Mouse (Mus musculus) large intestine, adult 2 months (tissue): ENCODE results near the gene Plekho2. TPM values are rescaled to one million over a fixed set of nuclear protein-coding genes. Genes with fewer than 3 reads are reported as not detected.

ENCODE experiments used
- DNase-seq: peaks from one replicate; pipeline ENCODE4 v3.0.0-alpha.2; 2012; ENCODE audit warnings: low read depth, low spot score
- WGBS: fragments of 180-500 bp; shearing (Covaris S2); methylation state at CpG from one replicate; pipeline ENCODE4 v1.1.7; 2018; 5-methylcytosine and 5-hydroxymethylcytosine counted together
- polyA plus RNA-seq: library from polyadenylated mRNA; depleted of rRNA; stranded (reverse); fragments of >200 nt; gene quantifications from 2 replicates; pipeline ENCODE4 v1.2.3, GENCODE M21; 2012

The Plekho2 gene
- polyA plus RNA-seq, 1 experiment: 13.0 TPM

DNA sequence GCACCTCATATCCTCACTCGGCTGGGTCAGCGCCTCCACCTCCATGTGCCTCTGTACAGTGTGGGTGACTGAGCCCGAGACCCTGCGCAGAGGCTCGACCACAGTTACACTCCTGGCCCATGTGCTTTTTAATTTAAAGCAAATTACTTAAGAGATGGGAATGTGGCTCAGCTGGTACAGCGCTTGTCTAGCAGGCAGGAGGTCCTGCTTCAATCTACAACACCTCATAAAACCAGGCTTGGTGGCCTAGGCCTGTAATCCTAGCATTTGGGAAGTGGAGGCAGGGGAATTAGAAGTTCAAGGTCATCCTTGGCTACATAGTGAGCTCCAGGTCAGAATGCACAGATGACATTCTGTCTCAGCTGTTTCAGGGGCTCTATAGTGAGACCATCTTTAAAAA lies 21.0 kb downstream of the Plekho2 start:
- DNase-seq: no peak
- 87% methylated on average over 6 of the region's 6 CpGs for WGBS

DNA sequence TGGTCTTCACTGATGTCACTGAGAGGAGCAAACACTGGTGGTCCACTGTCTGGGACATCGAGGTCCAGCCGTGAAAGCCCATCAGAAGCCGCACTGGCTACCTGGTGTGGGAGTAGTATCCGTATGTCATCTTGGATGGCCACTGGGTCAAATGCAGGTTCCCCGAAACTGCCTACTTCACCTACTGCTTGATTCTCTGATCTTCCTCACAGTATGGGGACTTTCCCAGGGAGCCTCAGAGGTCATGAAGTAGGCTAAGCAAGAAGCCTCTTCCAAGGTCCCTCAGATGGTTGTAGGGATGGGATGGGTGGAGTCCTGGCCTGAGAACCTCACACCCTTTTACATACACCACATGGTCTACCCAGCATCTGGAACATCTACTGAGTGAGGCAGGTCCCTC lies 22.9 kb downstream of the Plekho2 start:
- DNase-seq: no peak
- WGBS: 91% methylated on average over 5 of the region's 5 CpGs

- 93% methylated on average over 8 of the region's 8 CpGs for WGBS
- DNase-seq: no peak
Measured at GRCm38 (mm10) chr9:65556349-65556748, 23.5 kb downstream of the Plekho2 start.

DNA sequence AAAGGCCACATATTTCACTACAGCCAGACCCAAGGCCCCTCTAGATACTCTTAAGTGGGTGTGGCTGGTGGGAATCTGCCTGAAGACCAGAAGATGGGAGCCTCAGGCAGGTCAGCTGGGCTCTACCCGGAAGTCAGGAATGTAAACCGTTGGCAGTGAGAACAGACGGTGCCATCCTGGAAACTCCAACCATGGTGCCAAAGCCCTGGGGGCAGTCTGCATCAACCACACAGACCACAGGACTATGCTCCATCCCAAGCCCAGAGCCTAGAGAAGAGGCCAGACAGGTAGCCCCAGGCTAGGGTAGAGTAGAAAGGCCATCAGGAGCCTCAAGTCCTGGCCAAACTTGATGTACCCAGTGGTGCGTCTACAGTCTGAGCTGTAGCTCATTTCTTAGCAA lies 24.2 kb downstream of the Plekho2 start:
- WGBS: 71% methylated on average over 4 of the region's 4 CpGs
- no peak for DNase-seq

DNA sequence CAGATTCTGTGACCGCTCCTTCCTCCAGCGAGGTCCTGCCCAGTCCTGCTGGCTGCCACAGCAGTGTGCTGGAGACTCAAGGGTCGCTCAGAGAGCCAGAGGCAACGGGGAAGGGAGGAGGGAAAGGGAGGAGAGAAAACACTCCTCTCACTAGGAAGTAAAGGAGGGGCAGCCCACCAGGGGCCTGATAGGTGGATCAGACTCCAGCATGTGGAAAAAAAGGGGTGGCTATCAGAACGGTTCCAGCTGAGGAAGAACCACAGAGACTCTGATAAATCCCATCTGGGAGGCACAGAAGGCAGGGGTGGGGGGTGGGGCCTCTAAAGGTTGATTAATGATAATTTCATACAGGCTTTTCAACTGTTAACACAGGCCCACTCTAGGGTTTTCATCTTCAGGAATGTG lies 24.8 kb downstream of the Plekho2 start:
- no peak for DNase-seq

GRCm38 (mm10) chr9:65552711-65553110 lies 27.1 kb downstream of the Plekho2 start:
- DNase-seq: no peak
- WGBS: 95% methylated on average over 2 of the region's 2 CpGs

More for the DNA sequence above, 24.8 kb downstream of the Plekho2 start:
- 22% methylated on average over 5 of the region's 5 CpGs for WGBS

DNA sequence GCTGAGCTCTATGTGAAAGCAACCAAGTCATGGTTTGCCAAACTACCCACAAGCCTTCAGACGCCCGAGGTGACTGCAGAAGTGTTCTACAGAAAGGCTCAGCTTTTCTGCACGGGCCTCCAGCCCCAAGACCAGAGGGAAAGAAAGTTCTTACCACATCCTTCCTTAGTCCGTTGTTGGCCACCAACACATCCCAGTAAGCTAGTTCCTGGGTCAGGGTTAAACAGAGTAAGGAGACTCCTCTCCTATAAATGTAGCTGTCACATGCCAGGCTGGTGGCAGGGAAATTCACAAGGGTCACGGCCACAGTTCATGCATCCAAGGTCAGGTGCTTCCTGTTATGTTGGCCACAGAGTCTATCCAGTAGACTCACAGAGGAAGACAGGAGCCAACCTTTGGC lies 27.7 kb downstream of the Plekho2 start:
- no peak for DNase-seq

DNA sequence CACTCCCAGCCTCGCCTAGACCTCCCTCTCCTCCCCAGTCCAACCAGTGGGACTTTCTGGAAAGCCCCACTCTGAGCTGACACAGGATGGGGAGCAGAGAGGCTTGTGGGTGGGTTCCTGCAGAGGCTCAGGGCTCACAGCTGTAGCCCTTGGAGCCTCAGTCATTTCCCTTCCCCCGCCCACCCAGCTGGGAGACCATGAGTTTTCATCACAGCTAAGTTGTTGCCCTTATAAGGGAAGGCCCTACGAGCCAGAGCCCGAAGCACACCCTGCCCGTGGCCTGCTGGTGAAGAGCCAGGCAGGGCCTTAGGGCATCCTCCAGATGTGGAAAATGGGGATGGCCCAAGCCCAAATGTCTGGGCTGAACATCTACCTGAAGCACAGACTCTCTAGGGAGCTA lies 28.8 kb downstream of the Plekho2 start:
- 25% methylated on average over 5 of the region's 5 CpGs for WGBS
- no peak for DNase-seq

More for the DNA sequence above, 27.7 kb downstream of the Plekho2 start:
- WGBS: 78% methylated on average over 5 of the region's 5 CpGs

GRCm38 (mm10) chr9:65550079-65550831 lies 29.6 kb downstream of the Plekho2 start:
- no peak for DNase-seq
- 38% methylated on average over 7 of the region's 7 CpGs for WGBS

GRCm38 (mm10) chr9:65549643-65550042 lies 30.2 kb downstream of the Plekho2 start:
- DNase-seq: no peak
- WGBS: 81% methylated on average over 5 of the region's 5 CpGs

DNA sequence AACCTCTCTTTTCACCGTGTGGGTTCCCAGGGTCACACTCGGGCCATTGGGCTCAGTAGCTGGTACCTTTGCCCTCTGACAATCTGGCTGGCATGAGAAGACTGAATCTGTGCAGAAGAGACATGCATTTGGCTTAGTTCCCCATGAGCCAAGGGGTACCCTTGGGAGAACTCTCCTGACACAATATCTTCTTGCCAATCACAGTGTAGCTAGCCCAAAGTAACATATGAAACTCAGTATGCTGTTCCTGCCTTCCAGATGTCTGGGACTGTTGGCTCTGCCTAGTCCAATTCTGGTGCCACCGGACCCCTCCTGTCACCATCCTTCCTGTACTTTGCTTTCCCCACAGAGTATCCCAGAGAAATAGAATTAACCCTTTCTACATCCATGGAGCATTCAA lies 30.7 kb downstream of the Plekho2 start:
- 83% methylated on average over 3 of the region's 3 CpGs for WGBS
- DNase-seq: no peak

GRCm38 (mm10) chr9:65548311-65548710 lies 31.5 kb downstream of the Plekho2 start:
- WGBS: 75% methylated on average over 8 of the region's 8 CpGs
- DNase-seq: no peak

DNA sequence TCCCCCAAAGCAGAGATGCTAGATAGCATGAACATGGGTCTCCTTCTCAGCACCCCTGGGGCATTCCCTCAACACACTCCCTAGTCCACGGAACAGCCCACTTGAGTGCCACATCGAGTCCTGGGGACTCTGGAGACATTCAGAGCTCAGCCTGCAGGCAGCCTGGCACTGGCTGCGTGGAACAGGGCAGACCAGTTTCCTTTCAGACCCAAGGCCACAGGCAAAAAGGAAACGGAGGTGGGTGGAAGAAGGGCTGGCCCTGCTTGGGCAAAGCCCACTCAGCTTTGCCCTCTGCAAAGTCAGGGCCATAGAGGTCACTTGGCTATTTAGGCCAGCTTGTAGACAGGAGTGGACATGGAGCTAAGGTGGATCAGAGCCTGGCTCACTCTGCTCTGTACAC lies 32.0 kb downstream of the Plekho2 start:
- DNase-seq: no peak
- WGBS: 47% methylated on average over 4 of the region's 4 CpGs

DNA sequence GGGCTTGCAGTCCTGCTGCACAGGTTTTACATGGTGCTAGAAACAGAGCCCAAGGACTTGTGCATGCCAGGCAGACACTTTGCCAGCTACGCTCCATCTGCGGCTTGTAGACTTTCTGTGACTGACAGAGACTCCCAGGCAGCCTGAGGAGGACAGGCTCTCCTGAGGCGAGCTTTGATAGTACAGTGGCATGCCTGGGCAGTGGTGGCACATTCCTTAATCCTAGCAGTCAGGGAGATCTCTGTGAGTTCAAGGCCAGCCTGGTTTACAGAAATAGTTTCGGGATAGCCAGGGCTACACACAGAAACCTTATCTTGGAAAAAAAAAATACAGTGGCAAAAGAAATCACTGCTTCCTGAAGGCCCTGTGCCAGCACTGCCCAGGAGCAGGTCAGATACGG lies 32.7 kb downstream of the Plekho2 start:
- no peak for DNase-seq
- WGBS: 72% methylated on average over 5 of the region's 5 CpGs

DNA sequence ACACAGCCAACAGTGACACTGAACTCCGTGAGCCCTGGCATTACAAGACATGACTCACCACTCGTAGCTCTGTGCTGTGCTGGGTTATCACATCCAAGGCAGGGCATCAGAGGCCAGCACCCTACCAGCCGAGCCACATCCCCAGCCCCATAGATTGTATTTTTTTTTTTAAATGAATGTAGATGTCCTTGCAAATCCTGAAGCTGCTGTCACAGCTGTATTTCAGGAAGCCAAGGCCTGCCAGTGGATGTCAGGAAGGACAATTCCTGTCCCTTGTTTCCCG lies 33.5 kb downstream of the Plekho2 start:
- 44% methylated on average over 4 of the region's 4 CpGs for WGBS
- no peak for DNase-seq

DNA sequence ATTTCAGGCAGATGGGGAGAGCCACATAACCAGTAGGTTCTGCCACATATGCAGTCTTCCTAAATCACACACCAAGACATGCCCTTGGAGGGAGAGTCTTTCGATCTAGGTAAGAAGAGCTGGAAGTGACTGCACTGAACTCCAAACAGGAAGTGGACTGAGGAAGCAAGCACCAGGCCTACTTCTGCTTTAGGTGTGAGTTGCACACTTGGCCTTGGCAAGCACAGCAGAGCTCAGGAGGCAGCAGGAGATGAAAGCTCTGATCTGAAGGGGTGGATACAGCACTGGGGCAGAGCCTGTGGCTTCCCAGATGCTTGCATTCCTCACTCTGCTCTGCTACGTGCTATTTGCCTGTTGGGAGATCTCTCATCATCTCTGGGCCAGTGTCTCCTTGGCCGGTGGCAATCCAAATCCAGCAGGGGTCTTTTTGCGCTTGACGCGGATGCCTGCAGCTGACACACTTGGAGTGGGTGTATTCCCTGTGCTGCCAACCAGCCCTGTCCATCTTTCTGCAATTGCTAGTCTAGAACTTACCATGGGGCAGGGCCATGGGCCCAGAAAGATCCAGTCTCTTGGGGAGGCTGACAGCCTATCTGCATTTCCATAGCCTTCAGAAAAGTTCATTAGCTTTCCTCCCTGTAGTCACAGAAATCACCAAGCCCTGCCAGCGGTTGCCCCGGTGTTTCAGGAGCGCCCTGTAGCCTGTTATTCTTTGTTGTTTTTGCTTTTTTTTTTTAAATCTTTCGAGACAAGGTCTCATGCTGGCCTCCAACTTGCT lies 34.0 kb downstream of the Plekho2 start:
- no peak for DNase-seq
- 74% methylated on average over 10 of the region's 10 CpGs for WGBS

DNA sequence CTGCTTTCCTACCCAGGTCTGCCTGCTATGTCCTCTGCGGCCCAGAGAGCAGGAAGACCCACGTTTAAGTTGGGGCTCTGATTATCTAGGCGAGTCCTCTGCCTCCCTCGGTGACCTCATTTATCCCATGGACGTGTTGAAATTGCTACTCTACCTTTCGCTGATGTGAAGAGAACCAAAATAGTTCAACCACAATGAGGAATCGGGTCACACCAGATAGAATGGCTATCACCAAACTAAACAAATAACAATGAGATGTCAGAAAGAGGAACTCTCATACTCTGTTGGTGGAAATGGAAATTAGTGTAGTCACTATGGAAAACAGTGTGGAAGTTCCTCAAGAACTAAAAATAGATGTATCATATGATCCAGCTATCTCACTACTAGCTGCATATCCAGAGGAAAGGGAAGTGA lies 37.7 kb downstream of the Plekho2 start:
- WGBS: 66% methylated on average over 7 of the region's 7 CpGs
- no peak for DNase-seq

DNA sequence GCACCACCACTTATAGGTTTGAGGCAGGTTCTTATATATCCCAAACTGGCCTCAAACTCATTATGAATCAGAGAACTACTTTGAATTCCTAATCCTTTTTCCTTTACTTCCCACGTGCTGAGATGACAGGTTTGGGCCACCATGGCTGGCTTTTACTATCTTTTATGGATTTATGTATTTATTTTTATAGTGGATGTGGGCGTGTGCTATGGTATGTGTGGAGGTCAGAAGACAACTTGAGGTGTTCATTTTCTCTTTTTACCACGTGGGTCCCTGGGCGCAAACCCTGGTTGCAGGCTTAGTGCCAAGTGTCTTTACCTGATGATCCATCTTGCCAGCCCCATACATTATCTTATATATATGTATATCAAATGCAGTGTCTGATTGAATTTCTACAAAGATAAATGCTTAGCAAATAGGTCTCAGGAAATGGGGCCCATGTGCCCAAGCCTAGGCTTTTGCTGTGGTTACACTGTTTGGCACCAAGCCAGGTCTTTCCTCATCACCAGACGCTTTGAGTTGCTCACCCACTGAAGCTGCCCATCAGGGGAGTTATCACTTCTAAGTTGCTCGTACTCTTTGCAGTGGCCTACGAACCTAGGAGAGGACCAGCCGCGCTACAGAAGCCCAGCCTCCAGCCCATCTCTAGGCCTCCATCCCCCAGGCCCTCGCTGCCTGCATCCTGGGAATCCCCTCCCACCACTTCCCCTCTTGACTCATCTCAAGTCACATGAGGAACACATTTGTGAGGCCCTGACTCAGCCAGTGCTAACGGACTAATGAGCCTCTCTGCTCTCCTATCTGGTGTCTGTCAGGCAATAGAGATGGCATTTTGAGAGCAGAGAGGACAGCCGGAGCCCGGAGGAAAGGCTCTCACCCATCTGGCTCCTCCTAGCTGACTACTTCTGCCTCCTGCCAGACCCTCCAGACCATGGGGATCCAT lies 38.4 kb downstream of the Plekho2 start:
- no peak for DNase-seq
- WGBS: 33% methylated on average over 13 of the region's 13 CpGs

DNA sequence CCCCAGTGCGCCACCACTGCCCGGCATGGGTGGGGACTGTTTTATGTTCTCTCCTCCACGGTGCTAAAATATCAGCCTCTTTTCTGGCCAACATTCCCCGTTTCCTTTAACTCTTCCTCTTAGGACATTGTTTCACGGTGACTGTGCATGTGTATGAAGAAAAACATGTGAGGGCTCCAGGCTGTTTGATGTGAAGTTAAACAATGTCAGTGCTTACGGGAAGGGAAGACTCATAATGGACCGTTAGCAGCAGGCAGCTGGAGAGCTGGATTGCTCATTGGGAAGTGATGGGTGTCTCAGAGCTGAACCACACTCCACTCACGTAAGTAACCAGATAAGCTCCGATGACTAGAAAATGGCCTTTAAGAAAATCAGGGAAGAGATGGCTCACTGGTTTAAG lies 40.1 kb downstream of the Plekho2 start:
- 59% methylated on average over 9 of the region's 9 CpGs for WGBS
- DNase-seq: no peak

DNA sequence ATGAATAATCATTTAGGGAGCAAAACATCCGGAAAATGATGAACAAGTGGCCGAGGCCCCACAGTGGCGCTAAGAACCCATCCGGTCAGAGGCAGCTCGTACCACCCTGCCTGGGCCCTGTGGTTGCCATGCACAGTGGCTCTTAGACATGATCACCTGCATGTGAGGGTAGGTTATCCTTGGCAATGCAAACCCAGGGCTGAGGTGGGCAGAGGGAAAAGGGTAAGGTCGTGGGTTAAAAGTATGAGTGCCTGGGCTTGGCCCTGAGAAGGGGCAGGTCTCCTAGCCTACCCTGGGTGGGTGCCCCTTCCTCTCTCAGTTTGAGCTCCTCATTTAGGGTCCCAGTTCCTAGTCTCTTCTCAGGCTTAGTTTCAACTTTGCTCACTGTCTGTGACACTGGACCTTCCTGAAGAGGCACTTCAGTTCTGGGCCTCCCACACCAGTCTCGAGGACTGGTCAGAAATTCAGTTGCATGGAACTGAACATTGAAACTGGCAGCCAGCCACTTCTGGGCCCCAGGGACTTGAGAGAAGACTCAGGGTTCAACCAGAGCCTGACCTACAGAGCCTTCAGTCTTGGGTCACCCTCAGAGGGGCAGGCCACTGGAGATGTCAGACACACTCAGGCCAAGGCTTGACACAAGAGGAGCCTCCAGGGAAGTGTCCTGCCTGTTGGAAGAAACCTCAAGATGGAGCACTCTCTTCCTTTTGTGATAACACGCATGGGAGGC lies 41.8 kb downstream of the Plekho2 start:
- DNase-seq: no peak
- WGBS: 91% methylated on average over 8 of the region's 8 CpGs
